In genomic region chr1:33755799-33756198, GRCm38 (mm10) we compare ENCODE assay signal across 11 mouse cellular contexts. TPM values are rescaled to one million over a fixed set of nuclear protein-coding genes. Genes with fewer than 3 reads are reported as not detected.
DNase-seq lines count a peak whose midpoint lies in the region; ATAC-seq lines count a peak whose summit lies in the region.
"Had no signal": no experiment of that assay in that cellular context is flagged by ENCODE, and none has a peak within 500 bp of the region (broad histone marks: within the 10 kb centered on the region; RNA-seq: fewer than 3 reads in every experiment).

No protein-coding gene starts in this region.

- peaks cover 7% of the 10 kb centered on the region for H3K36me3 ChIP-seq in forebrain, embryonic 13.5 days (ENCODE audit: poor library complexity, severe bottlenecking)
- no peaks in the 10 kb centered on the region for H3K36me3 ChIP-seq in forebrain, embryonic 11.5 days (ENCODE audit: control insufficient read depth, insufficient read depth, low read length)
- H3K36me3 ChIP-seq in lung, embryonic 15.5 days: no peaks in the 10 kb centered on the region
- H3K36me3 ChIP-seq in limb, embryonic 10.5 days: peaks cover 35% of the 10 kb centered on the region
- H3K36me3 ChIP-seq in stomach, embryonic 16.5 days (ENCODE audit: control insufficient read depth, insufficient read depth, low read length): no peaks in the 10 kb centered on the region

- H3K27me3 ChIP-seq in forebrain, embryonic 13.5 days: no peaks in the 10 kb centered on the region
- no peaks in the 10 kb centered on the region for H3K27me3 ChIP-seq in forebrain, embryonic 11.5 days (ENCODE audit: control insufficient read depth, insufficient read depth, low read length)
- H3K27me3 ChIP-seq in lung, embryonic 15.5 days: no peaks in the 10 kb centered on the region
- no peaks in the 10 kb centered on the region for H3K27me3 ChIP-seq in limb, embryonic 10.5 days (ENCODE audit: low read depth, poor library complexity, severe bottlenecking)
- H3K27me3 ChIP-seq in stomach, embryonic 16.5 days (ENCODE audit: control insufficient read depth, insufficient read depth, low read length): no peaks in the 10 kb centered on the region

- H3K4me2 ChIP-seq in forebrain, embryonic 13.5 days: peak overlapping the region; percentile 98; the same call in 1 of the 2 replicates
- H3K4me2 ChIP-seq in forebrain, embryonic 11.5 days (ENCODE audit: low read depth, low read length, severe bottlenecking): no peak overlapping the region; the same call in 1 of the 2 replicates
- H3K4me2 ChIP-seq in lung, embryonic 15.5 days: peak overlapping the region; percentile 89
- peak overlapping the region; percentile 91 for H3K4me2 ChIP-seq in stomach, embryonic 16.5 days (ENCODE audit: low read depth, low read length)

- peaks cover 30% of the 10 kb centered on the region for H3K4me1 ChIP-seq in forebrain, embryonic 13.5 days
- peaks cover 7% of the 10 kb centered on the region; the same call in 1 of the 2 replicates for H3K4me1 ChIP-seq in forebrain, embryonic 11.5 days (replicated peaks; ENCODE audit: control insufficient read depth, insufficient read depth, low read length)
- H3K4me1 ChIP-seq in lung, embryonic 15.5 days: peaks cover 20% of the 10 kb centered on the region
- H3K4me1 ChIP-seq in limb, embryonic 10.5 days: peaks cover 23% of the 10 kb centered on the region
- H3K4me1 ChIP-seq in stomach, embryonic 16.5 days (ENCODE audit: control insufficient read depth, insufficient read depth, low read length): 0 out of 2 replicates have a peak, but pooled peaks cover 10% of the 10 kb centered on the region

- H3K9me3 ChIP-seq in forebrain, embryonic 13.5 days (replicated peaks): no peaks in the 10 kb centered on the region
- no peaks in the 10 kb centered on the region for H3K9me3 ChIP-seq in forebrain, embryonic 11.5 days (ENCODE audit: control insufficient read depth, low read length)
- no peaks in the 10 kb centered on the region for H3K9me3 ChIP-seq in lung, embryonic 15.5 days
- no peaks in the 10 kb centered on the region; the same call in 1 of the 2 replicates for H3K9me3 ChIP-seq in limb, embryonic 10.5 days (replicated peaks)
- no peaks in the 10 kb centered on the region for H3K9me3 ChIP-seq in stomach, embryonic 16.5 days (replicated peaks; ENCODE audit: control insufficient read depth, low read length)

- no peak overlapping the region for H3K4me3 ChIP-seq in forebrain, embryonic 13.5 days
- no peak overlapping the region for H3K4me3 ChIP-seq in forebrain, embryonic 11.5 days (ENCODE audit: low read depth, low read length)
- no peak overlapping the region for H3K4me3 ChIP-seq in lung, embryonic 15.5 days
- H3K4me3 ChIP-seq in limb, embryonic 10.5 days: peak overlapping the region; percentile 77
- H3K4me3 ChIP-seq in stomach, embryonic 16.5 days (replicated peaks; ENCODE audit: low read length): peak overlapping the region; percentile 81; the same call in 1 of the 2 replicates

- no peak overlapping the region for H3K27ac ChIP-seq in forebrain, embryonic 13.5 days
- no peak overlapping the region for H3K27ac ChIP-seq in forebrain, embryonic 11.5 days (ENCODE audit: low read depth, low read length)
- H3K27ac ChIP-seq in lung, embryonic 15.5 days: no peak overlapping the region
- H3K27ac ChIP-seq in limb, embryonic 10.5 days: peak overlapping the region; percentile 94; the same call in 1 of the 2 replicates
- H3K27ac ChIP-seq in stomach, embryonic 16.5 days (ENCODE audit: low read length): peak overlapping the region; percentile 88; the same call in 1 of the 2 replicates

- no peak for DNase-seq in forebrain, embryonic 11.5 days (ENCODE audit: low spot score)
- DNase-seq in lung, postnatal 4 days: no peak
- DNase-seq in limb, embryonic 10.5 days (ENCODE audit: low spot score): no peak
- no peak for DNase-seq in adrenal gland, adult 18-20 months (ENCODE audit: low spot score in 2 of 2)
- no peak for DNase-seq in layer of hippocampus, adult 8-10 months (ENCODE audit: low spot score in 2 of 2)
- DNase-seq: B cell, adult 2 months; cerebellum, adult 8-10 months; gastrocnemius, adult 2 months had no signal

- no peak overlapping the region for H3K9ac ChIP-seq in forebrain, embryonic 13.5 days
- no peak overlapping the region for H3K9ac ChIP-seq in forebrain, embryonic 11.5 days (ENCODE audit: low read length)
- H3K9ac ChIP-seq in lung, embryonic 15.5 days: no peak overlapping the region
- 0 out of 2 replicates have a peak overlapping the region, but pooled peaks have one; percentile 1 for H3K9ac ChIP-seq in stomach, embryonic 16.5 days (ENCODE audit: low read length)

- no peak for ATAC-seq in forebrain, embryonic 13.5 days
- no peak for ATAC-seq in forebrain, embryonic 11.5 days (replicated peaks; ENCODE audit: low FRiP score)
- ATAC-seq in lung, embryonic 15.5 days (ENCODE audit: borderline replicate concordance, extremely low read depth, low FRiP score, low TSS enrichment): no peak
- no peak for ATAC-seq in stomach, embryonic 16.5 days (ENCODE audit: insufficient read depth, low FRiP score)

- WGBS in forebrain, embryonic 13.5 days: 82% methylated on average over 7 of the region's 7 CpGs
- WGBS in forebrain, embryonic 11.5 days: 88% methylated on average over 7 of the region's 7 CpGs
- WGBS in lung, embryonic 15.5 days: 75% methylated on average over 7 of the region's 7 CpGs
- WGBS in limb, embryonic 10.5 days: 88% methylated on average over 7 of the region's 7 CpGs
- WGBS in stomach, embryonic 16.5 days: 70% methylated on average over 7 of the region's 7 CpGs

RNA-seq across cellular contexts. Expression of gene Bag2, which starts 1.8 kb away (rescaled TPM):
- polyA plus RNA-seq in forebrain, embryonic 13.5 days (2015; fragmentation: Nextera tagmentation; extraction: Ambion mirVana): 25.0 and 25.4 TPM in 2 replicates
- 33.9 and 34.0 TPM in 2 replicates for polyA plus RNA-seq in forebrain, embryonic 11.5 days (2014; fragmentation: Nextera tagmentation; extraction: Ambion mirVana)
- polyA plus RNA-seq in lung, embryonic 15.5 days (2015; fragmentation: Nextera tagmentation; extraction: Ambion mirVana): 42.7 and 42.9 TPM in 2 replicates
- polyA plus RNA-seq in limb, embryonic 10.5 days (2016; fragmentation: Nextera tagmentation; extraction: Ambion mirVana): 63.2 and 72.5 TPM in 2 replicates
- 82.4 and 88.2 TPM in 2 replicates for polyA plus RNA-seq in stomach, embryonic 16.5 days (2015; fragmentation: Nextera tagmentation; extraction: Ambion mirVana)
- total RNA-seq in adrenal gland, adult 18-20 months (2021): 10 to 100 TPM; 15.7 to 17.9 TPM
- 10 to 100 TPM in 2 of 4 experiments, 1 to 10 TPM in 2; 8.5 to 10.5 (median 9.5) TPM for total RNA-seq in layer of hippocampus, adult 8-10 months (2022)

RNA-seq across cellular contexts. Expression of gene Rab23, which starts 36.1 kb away (rescaled TPM):
- 28.4 and 31.9 TPM in 2 replicates for polyA plus RNA-seq in forebrain, embryonic 13.5 days (2015; fragmentation: Nextera tagmentation; extraction: Ambion mirVana)
- polyA plus RNA-seq in forebrain, embryonic 11.5 days (2014; fragmentation: Nextera tagmentation; extraction: Ambion mirVana): 27.4 and 30.2 TPM in 2 replicates
- 23.5 and 23.8 TPM in 2 replicates for polyA plus RNA-seq in lung, embryonic 15.5 days (2015; fragmentation: Nextera tagmentation; extraction: Ambion mirVana)
- polyA plus RNA-seq in limb, embryonic 10.5 days (2016; fragmentation: Nextera tagmentation; extraction: Ambion mirVana): 31.8 and 39.1 TPM in 2 replicates
- polyA plus RNA-seq in stomach, embryonic 16.5 days (2015; fragmentation: Nextera tagmentation; extraction: Ambion mirVana): 26.2 and 26.4 TPM in 2 replicates
- 10 to 100 TPM in 1 of 2 experiments, 1 to 10 TPM in 1; 8.3 to 13.5 TPM for total RNA-seq in adrenal gland, adult 18-20 months (2021)
- 10 to 100 TPM; 28.1 to 35.6 (median 33.3) TPM for total RNA-seq in layer of hippocampus, adult 8-10 months (2022)

RNA-seq across cellular contexts. Expression of gene Zfp451, which starts 58.6 kb away (rescaled TPM):
- polyA plus RNA-seq in forebrain, embryonic 13.5 days (2015; fragmentation: Nextera tagmentation; extraction: Ambion mirVana): 37.2 and 43.4 TPM in 2 replicates
- 41.9 and 48.5 TPM in 2 replicates for polyA plus RNA-seq in forebrain, embryonic 11.5 days (2014; fragmentation: Nextera tagmentation; extraction: Ambion mirVana)
- polyA plus RNA-seq in lung, embryonic 15.5 days (2015; fragmentation: Nextera tagmentation; extraction: Ambion mirVana): 23.0 and 23.8 TPM in 2 replicates
- polyA plus RNA-seq in limb, embryonic 10.5 days (2016; fragmentation: Nextera tagmentation; extraction: Ambion mirVana): 28.2 and 36.1 TPM in 2 replicates
- polyA plus RNA-seq in stomach, embryonic 16.5 days (2015; fragmentation: Nextera tagmentation; extraction: Ambion mirVana): 20.8 and 21.7 TPM in 2 replicates
- total RNA-seq in adrenal gland, adult 18-20 months (2021): 10 to 100 TPM; 30.8 to 32.8 TPM
- total RNA-seq in layer of hippocampus, adult 8-10 months (2022): 10 to 100 TPM; 45.9 to 62.3 (median 54.0) TPM

Comparison
In these comparisons a context has a peak if more than half of its experiments do, and no peak if none do; other contexts are left out.
1. H3K27ac ChIP-seq: peak in limb, embryonic 10.5 days (single experiment) and stomach, embryonic 16.5 days (single experiment); none in forebrain, embryonic 13.5 days (single experiment), forebrain, embryonic 11.5 days (single experiment) and lung, embryonic 15.5 days (single experiment).
2. H3K4me3 ChIP-seq: peak in limb, embryonic 10.5 days (single experiment) and stomach, embryonic 16.5 days (single experiment); none in forebrain, embryonic 13.5 days (single experiment), forebrain, embryonic 11.5 days (single experiment) and lung, embryonic 15.5 days (single experiment).